Mouse (Mus musculus): ENCODE measurements around the gene Il17rb.

The Il17rb gene

GRCm38 (mm10) chr14:29950805-29951204 lies 57.9 kb downstream of the Il17rb start:
- no peak for DNase-seq

GRCm38 (mm10) chr14:29946761-29947309 lies 61.9 kb downstream of the Il17rb start:
- DNase-seq = no peak

All from embryo, embryonic 11 days (tissue).